Mouse (Mus musculus): Measurements from ENCODE around the gene Thy1. TPM values are rescaled to one million over a fixed set of nuclear protein-coding genes. Genes with fewer than 3 reads are reported as not detected.

Thy1 gene
- polyA plus RNA-seq, 1 experiment = 36.1 TPM

GRCm38 (mm10) chr9:44066785-44067225 is 23.6 kb downstream of the Thy1 start, which contains the start of gene Usp2:
TSS of gene Usp2 (plus strand) at chr9:44067021.
- H3K4me3 ChIP-seq (replicated peaks; ENCODE audit: control insufficient read depth, low read depth, low read length) = peak within 1 kb of the TSS; percentile 65
- no peak within 1 kb of the TSS for H3K27ac ChIP-seq (ENCODE audit: control insufficient read depth, insufficient read depth, low read depth, low read length, poor library complexity)
- WGBS = under 1% methylated on average over 38 of the region's 38 CpGs
- TF ChIP-seq POLR2A (IDR thresholded peaks at IDR 0.05; ENCODE audit: borderline replicate concordance, control insufficient read depth, low read depth, low read length) (no peak), CTCF (IDR thresholded peaks at IDR 0.05; ENCODE audit: control insufficient read depth, insufficient read depth, low read length) (peak; percentile 66; the same call in 1 of the 2 replicates)
- no peaks in the 10 kb centered on the region; the same call in 1 of the 2 replicates for H3K4me1 ChIP-seq (ENCODE audit: control insufficient read depth, insufficient read depth, low read length)

- 7% methylated on average over 15 of the region's 15 CpGs for WGBS
- no peaks in the 10 kb centered on the region; the same call in 1 of the 2 replicates for H3K4me1 ChIP-seq (ENCODE audit: control insufficient read depth, insufficient read depth, low read length)
- peak overlapping the region; percentile 65 for H3K4me3 ChIP-seq (replicated peaks; ENCODE audit: control insufficient read depth, low read depth, low read length)
- TF ChIP-seq CTCF (IDR thresholded peaks at IDR 0.05; ENCODE audit: control insufficient read depth, insufficient read depth, low read length) = no peak
- TF ChIP-seq POLR2A (IDR thresholded peaks at IDR 0.05; ENCODE audit: borderline replicate concordance, control insufficient read depth, low read depth, low read length) = no peak
- H3K27ac ChIP-seq (ENCODE audit: control insufficient read depth, insufficient read depth, low read depth, low read length, poor library complexity) = no peak overlapping the region
These were observed 24.2 kb downstream of the Thy1 start for GRCm38 (mm10) chr9:44067241-44067959.

GRCm38 (mm10) chr9:44067960-44068330 is 24.8 kb downstream of the Thy1 start:
- 80% methylated on average over 6 of the region's 6 CpGs for WGBS
- H3K27ac ChIP-seq (ENCODE audit: control insufficient read depth, insufficient read depth, low read depth, low read length, poor library complexity) = no peak overlapping the region
- no peak overlapping the region for H3K4me3 ChIP-seq (replicated peaks; ENCODE audit: control insufficient read depth, low read depth, low read length)
- TF ChIP-seq POLR2A (IDR thresholded peaks at IDR 0.05; ENCODE audit: borderline replicate concordance, control insufficient read depth, low read depth, low read length) = no peak
- TF ChIP-seq CTCF (IDR thresholded peaks at IDR 0.05; ENCODE audit: control insufficient read depth, insufficient read depth, low read length) = no peak
- no peaks in the 10 kb centered on the region; the same call in 1 of the 2 replicates for H3K4me1 ChIP-seq (ENCODE audit: control insufficient read depth, insufficient read depth, low read length)

GRCm38 (mm10) chr9:44069252-44069651 is 26.1 kb downstream of the Thy1 start:
- Histone ChIP-seq H3K27ac (ENCODE audit: control insufficient read depth, insufficient read depth, low read depth, low read length, poor library complexity) (no peak overlapping the region), H3K4me1 (ENCODE audit: control insufficient read depth, insufficient read depth, low read length) (no peaks in the 10 kb centered on the region; the same call in 1 of the 2 replicates), H3K4me3 (replicated peaks; ENCODE audit: control insufficient read depth, low read depth, low read length) (no peak overlapping the region)
- WGBS = 78% methylated on average over 7 of the region's 7 CpGs
- TF ChIP-seq POLR2A (IDR thresholded peaks at IDR 0.05; ENCODE audit: borderline replicate concordance, control insufficient read depth, low read depth, low read length) = no peak
- TF ChIP-seq CTCF (IDR thresholded peaks at IDR 0.05; ENCODE audit: control insufficient read depth, insufficient read depth, low read length) = no peak

- no peak for TF ChIP-seq CTCF (IDR thresholded peaks at IDR 0.05; ENCODE audit: control insufficient read depth, insufficient read depth, low read length)
- no peak for TF ChIP-seq POLR2A (IDR thresholded peaks at IDR 0.05; ENCODE audit: borderline replicate concordance, control insufficient read depth, low read depth, low read length)
- 78% methylated on average over 14 of the region's 14 CpGs for WGBS
- H3K27ac ChIP-seq (ENCODE audit: control insufficient read depth, insufficient read depth, low read depth, low read length, poor library complexity) = no peak overlapping the region
- H3K4me1 ChIP-seq (ENCODE audit: control insufficient read depth, insufficient read depth, low read length) = no peaks in the 10 kb centered on the region; the same call in 1 of the 2 replicates
- H3K4me3 ChIP-seq (replicated peaks; ENCODE audit: control insufficient read depth, low read depth, low read length) = no peak overlapping the region
These were observed 27.1 kb downstream of the Thy1 start for GRCm38 (mm10) chr9:44070113-44070843.

GRCm38 (mm10) chr9:44070844-44071231 is 27.7 kb downstream of the Thy1 start:
- WGBS = 75% methylated on average over 8 of the region's 8 CpGs
- H3K4me1 ChIP-seq (ENCODE audit: control insufficient read depth, insufficient read depth, low read length) = no peaks in the 10 kb centered on the region; the same call in 1 of the 2 replicates
- no peak overlapping the region for H3K4me3 ChIP-seq (replicated peaks; ENCODE audit: control insufficient read depth, low read depth, low read length)
- TF ChIP-seq POLR2A (IDR thresholded peaks at IDR 0.05; ENCODE audit: borderline replicate concordance, control insufficient read depth, low read depth, low read length) = no peak
- no peak for TF ChIP-seq CTCF (IDR thresholded peaks at IDR 0.05; ENCODE audit: control insufficient read depth, insufficient read depth, low read length)
- no peak overlapping the region for H3K27ac ChIP-seq (ENCODE audit: control insufficient read depth, insufficient read depth, low read depth, low read length, poor library complexity)

GRCm38 (mm10) chr9:44071914-44072598 is 28.9 kb downstream of the Thy1 start:
- WGBS = 52% methylated on average over 11 of the region's 11 CpGs
- H3K27ac ChIP-seq (ENCODE audit: control insufficient read depth, insufficient read depth, low read depth, low read length, poor library complexity) = no peak overlapping the region
- no peak for TF ChIP-seq CTCF (IDR thresholded peaks at IDR 0.05; ENCODE audit: control insufficient read depth, insufficient read depth, low read length)
- no peak for TF ChIP-seq POLR2A (IDR thresholded peaks at IDR 0.05; ENCODE audit: borderline replicate concordance, control insufficient read depth, low read depth, low read length)

GRCm38 (mm10) chr9:44072599-44072915 is 29.4 kb downstream of the Thy1 start:
- Histone ChIP-seq H3K4me1 (ENCODE audit: control insufficient read depth, insufficient read depth, low read length) (no peaks in the 10 kb centered on the region), H3K27ac (ENCODE audit: control insufficient read depth, insufficient read depth, low read depth, low read length, poor library complexity) (no peak overlapping the region), H3K4me3 (replicated peaks; ENCODE audit: control insufficient read depth, low read depth, low read length) (no peak overlapping the region)
- WGBS = 79% methylated on average over 4 of the region's 4 CpGs
- TF ChIP-seq CTCF (IDR thresholded peaks at IDR 0.05; ENCODE audit: control insufficient read depth, insufficient read depth, low read length) (no peak), POLR2A (IDR thresholded peaks at IDR 0.05; ENCODE audit: borderline replicate concordance, control insufficient read depth, low read depth, low read length) (no peak)

More at GRCm38 (mm10) chr9:44071914-44072598, 28.9 kb downstream of the Thy1 start:
- H3K4me1 ChIP-seq (ENCODE audit: control insufficient read depth, insufficient read depth, low read length) = no peaks in the 10 kb centered on the region
- H3K4me3 ChIP-seq (replicated peaks; ENCODE audit: control insufficient read depth, low read depth, low read length) = no peak overlapping the region
